Mouse (Mus musculus): ENCODE results near the gene Zmiz2.

DNA sequence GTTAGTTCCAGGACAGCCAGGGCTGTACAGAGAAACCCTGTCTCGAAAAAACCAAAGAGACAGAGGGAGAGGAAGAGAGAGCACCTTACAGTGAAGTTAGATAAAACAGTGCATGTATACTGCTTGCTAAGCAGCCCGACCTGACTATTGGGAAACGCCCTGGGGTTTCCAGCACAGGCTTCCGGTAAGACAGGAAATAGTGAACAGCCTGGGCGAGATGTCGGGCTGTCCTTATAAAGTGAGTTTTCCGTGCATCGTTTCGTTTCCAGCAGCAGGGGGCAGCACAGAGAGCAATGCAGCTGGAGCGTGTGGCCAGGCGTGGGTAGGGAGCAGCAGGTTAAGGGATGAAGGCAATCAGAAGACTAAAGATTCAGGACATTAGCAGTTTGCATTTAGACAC lies 23.0 kb upstream of the Zmiz2 start:
- TF ChIP-seq CTCF (conservative IDR thresholded peaks at IDR 0.05; ENCODE audit: low read length) (peak; percentile 72), NANOG (IDR thresholded peaks at IDR 0.05; ENCODE audit: borderline replicate concordance, low read length) (no peak)

Measured in E14TG2a.4 (cell line).